Mouse (Mus musculus) heart, embryonic 13.5 days (tissue): ENCODE measurements at regions not wholly inside any gene's neighbourhood (a gene's known extent, or its start where the extent isn't known, plus 50 kb on each side); places are given as distances from the start of the nearest gene placed in this dataset.

Source experiments
- ATAC-seq: fragments of 200-750 bp; cut with Nextera tagmentation; 2 replicates; pipeline ENCODE4 v1.8.0; 2017; ENCODE audit warnings: moderate TSS enrichment; ENCODE audit not compliant: insufficient number of reproducible peaks, low FRiP score, low TSS enrichment; ENCODE audit errors: extremely low read depth
- H3K27ac ChIP-seq: fragments of 300-500 bp; sonication (generic); replicated peaks from 2 replicates; pipeline ENCODE4 v1.5.1; 2015; ENCODE audit warnings: moderate library complexity, mild to moderate bottlenecking, inconsistent platforms
- H3K27me3 ChIP-seq: fragments of 300-500 bp; sonication (generic); replicated peaks from 2 replicates; pipeline ENCODE4 v1.6.1; 2015; ENCODE audit warnings: mild to moderate bottlenecking, inconsistent platforms
- H3K36me3 ChIP-seq: fragments of 300-500 bp; sonication (generic); 2 replicates; pipeline ENCODE4 v1.6.1; 2015; ENCODE audit warnings: mild to moderate bottlenecking, inconsistent platforms
- H3K4me1 ChIP-seq: fragments of 300-500 bp; sonication (generic); 2 replicates; pipeline ENCODE4 v1.6.1; 2015; ENCODE audit warnings: inconsistent platforms
- H3K4me2 ChIP-seq: fragments of 300-500 bp; sonication (generic); 2 replicates; pipeline ENCODE4 v1.6.1; 2015; ENCODE audit warnings: inconsistent platforms, mild to moderate bottlenecking, moderate library complexity
- H3K4me3 ChIP-seq: fragments of 300-500 bp; sonication (generic); 2 replicates; pipeline ENCODE4 v1.5.1; 2015; ENCODE audit warnings: moderate library complexity, mild to moderate bottlenecking, inconsistent platforms
- H3K9ac ChIP-seq: fragments of 300-500 bp; sonication (generic); 2 replicates; pipeline ENCODE4 v1.6.1; 2015; ENCODE audit warnings: inconsistent platforms, mild to moderate bottlenecking, moderate library complexity
- H3K9me3 ChIP-seq: fragments of 300-500 bp; sonication (generic); 2 replicates; pipeline ENCODE4 v1.6.1; 2016; ENCODE audit warnings: inconsistent platforms
- WGBS: fragments of 180-500 bp; shearing (Covaris S2); methylation state at CpG from one replicate; pipeline ENCODE4 v1.1.7; 2015; ENCODE audit warnings: mixed read lengths; 5-methylcytosine and 5-hydroxymethylcytosine counted together

DNA sequence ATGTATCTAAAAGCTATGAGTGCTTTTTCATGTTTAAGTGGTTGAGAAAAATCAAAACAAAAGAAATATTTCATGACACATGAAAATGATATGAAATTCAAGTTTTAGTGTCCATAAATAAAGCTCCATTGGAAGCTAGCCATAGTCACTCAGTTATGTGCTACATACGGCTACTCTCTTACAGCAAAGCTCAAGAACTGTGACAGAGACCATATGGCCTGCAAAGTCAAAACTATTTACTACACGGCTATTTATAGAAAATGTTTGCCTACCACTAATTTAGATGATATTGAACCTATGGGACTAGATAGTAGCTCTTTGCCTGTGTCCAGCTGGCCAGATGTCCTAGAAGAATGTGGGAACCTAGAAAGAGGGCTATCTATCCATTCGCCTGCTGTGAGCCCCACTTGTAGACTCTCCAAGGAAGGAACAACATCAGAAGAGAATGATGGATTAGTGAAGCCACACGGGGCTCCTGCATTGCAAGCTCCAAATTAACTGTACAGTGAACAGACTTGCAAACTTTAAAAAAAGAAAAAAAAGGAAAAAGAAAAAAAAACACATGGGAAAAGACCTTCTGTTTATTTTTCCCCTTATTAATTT lies 518.7 kb upstream of the Jag1 start:
- H3K4me2 ChIP-seq, result no peak overlapping the region
- no peaks in the 10 kb centered on the region for H3K36me3 ChIP-seq
- no peaks in the 10 kb centered on the region for H3K9me3 ChIP-seq
- no peak overlapping the region for H3K27ac ChIP-seq
- no peak overlapping the region for H3K9ac ChIP-seq
- no peak for ATAC-seq
- no peaks in the 10 kb centered on the region for H3K27me3 ChIP-seq
- 0 out of 2 replicates have a peak, but pooled peaks cover 5% of the 10 kb centered on the region for H3K4me1 ChIP-seq
- WGBS, result 47% methylated on average over 4 of the region's 4 CpGs
- no peak overlapping the region for H3K4me3 ChIP-seq

DNA sequence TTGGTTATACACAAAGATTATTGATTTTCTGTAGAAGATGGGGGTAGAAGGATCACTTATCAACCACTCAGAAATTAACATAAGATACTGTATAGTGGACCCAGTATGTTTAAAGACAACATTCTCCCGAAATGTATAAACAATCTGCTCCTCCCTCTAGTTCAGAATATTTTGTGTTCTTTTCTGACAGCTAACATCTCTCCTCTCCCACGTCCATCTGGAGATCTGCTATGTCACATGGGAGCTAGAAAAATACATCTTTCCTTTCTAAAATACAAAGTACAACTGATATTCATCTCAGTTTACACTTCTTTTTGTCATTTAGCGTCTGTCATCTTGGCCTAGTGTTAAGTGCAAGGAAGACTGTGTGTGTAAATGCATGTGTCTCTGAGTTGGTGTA lies 500.2 kb upstream of the Jag1 start:
- H3K4me3 ChIP-seq, result no peak overlapping the region
- H3K27ac ChIP-seq, result no peak overlapping the region
- no peak for ATAC-seq
- no peaks in the 10 kb centered on the region for H3K9me3 ChIP-seq
- H3K4me1 ChIP-seq, result no peaks in the 10 kb centered on the region
- WGBS, result 71% methylated on average over 3 of the region's 3 CpGs
- H3K4me2 ChIP-seq, result no peak overlapping the region
- H3K9ac ChIP-seq, result no peak overlapping the region
- H3K27me3 ChIP-seq, result no peaks in the 10 kb centered on the region
- no peaks in the 10 kb centered on the region for H3K36me3 ChIP-seq

DNA sequence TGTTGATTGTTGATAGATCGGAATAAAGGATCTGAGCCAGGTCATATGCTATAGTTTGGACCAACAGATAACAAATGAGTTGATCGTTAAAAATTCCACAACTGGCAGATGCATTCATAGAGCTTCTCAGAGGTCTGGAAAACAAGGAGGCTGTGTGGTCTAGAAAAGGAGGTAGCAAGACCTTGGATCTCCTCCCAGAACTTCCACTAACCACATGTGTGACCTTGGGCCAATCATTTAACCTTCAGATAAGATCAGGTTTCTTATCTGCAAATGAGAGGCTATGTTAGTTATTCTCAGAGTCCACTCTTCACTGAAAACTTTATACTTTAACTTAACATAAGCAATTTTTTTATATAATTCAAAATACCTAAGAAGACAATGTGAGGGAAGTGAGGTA lies 497.3 kb upstream of the Jag1 start:
- no peaks in the 10 kb centered on the region for H3K9me3 ChIP-seq
- H3K27ac ChIP-seq, result no peak overlapping the region
- ATAC-seq, result no peak
- H3K4me1 ChIP-seq, result peaks cover 3% of the 10 kb centered on the region; the same call in 1 of the 2 replicates
- no peaks in the 10 kb centered on the region for H3K27me3 ChIP-seq
- H3K4me3 ChIP-seq, result no peak overlapping the region
- H3K4me2 ChIP-seq, result no peak overlapping the region
- WGBS, result 76% methylated on average over 2 of the region's 2 CpGs
- no peak overlapping the region for H3K9ac ChIP-seq
- no peaks in the 10 kb centered on the region for H3K36me3 ChIP-seq

- no peak for ATAC-seq
- Histone ChIP-seq H3K9ac (no peak overlapping the region), H3K4me1 (peaks cover 14% of the 10 kb centered on the region), H3K36me3 (no peaks in the 10 kb centered on the region), H3K9me3 (no peaks in the 10 kb centered on the region), H3K27me3 (no peaks in the 10 kb centered on the region), H3K27ac (no peak overlapping the region), H3K4me3 (no peak overlapping the region), H3K4me2 (no peak overlapping the region)
- 39% methylated on average over 6 of the region's 6 CpGs for WGBS
These were observed 492.1 kb upstream of the Jag1 start for GRCm38 (mm10) chr2:137608506-137608905.

- no peaks in the 10 kb centered on the region for H3K9me3 ChIP-seq
- H3K4me3 ChIP-seq, result no peak overlapping the region
- H3K36me3 ChIP-seq, result no peaks in the 10 kb centered on the region
- H3K27ac ChIP-seq, result no peak overlapping the region
- no peak for ATAC-seq
- no peak overlapping the region for H3K9ac ChIP-seq
- H3K4me1 ChIP-seq, result 0 out of 2 replicates have a peak, but pooled peaks cover 3% of the 10 kb centered on the region
- 77% methylated on average over 7 of the region's 7 CpGs for WGBS
- no peak overlapping the region for H3K4me2 ChIP-seq
- no peaks in the 10 kb centered on the region for H3K27me3 ChIP-seq
These were observed 481.7 kb upstream of the Jag1 start for GRCm38 (mm10) chr2:137598136-137598535.

DNA sequence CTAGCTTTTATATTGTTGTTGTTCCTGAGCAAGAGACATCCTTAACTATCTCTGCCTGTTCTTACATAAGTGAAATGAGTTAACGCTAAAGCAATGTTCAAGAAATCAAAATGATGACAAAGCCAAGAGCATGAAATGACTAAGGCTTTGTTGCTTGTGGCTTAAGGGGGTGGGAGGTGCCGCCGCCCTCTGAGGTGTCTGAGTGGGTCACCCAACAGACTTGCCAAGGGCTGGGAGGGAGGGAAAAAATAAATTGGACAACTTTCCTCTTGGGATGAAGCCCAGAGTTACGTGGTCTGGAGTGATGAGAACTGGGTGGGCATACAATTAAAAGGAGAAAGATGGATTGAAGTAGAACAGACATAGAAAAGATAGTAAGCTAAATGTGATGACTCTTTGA lies 478.1 kb upstream of the Jag1 start:
- Histone ChIP-seq H3K4me1 (no peaks in the 10 kb centered on the region), H3K4me2 (no peak overlapping the region), H3K27ac (no peak overlapping the region), H3K9ac (no peak overlapping the region), H3K36me3 (no peaks in the 10 kb centered on the region), H3K4me3 (no peak overlapping the region), H3K9me3 (no peaks in the 10 kb centered on the region), H3K27me3 (no peaks in the 10 kb centered on the region)
- 69% methylated on average over 4 of the region's 4 CpGs for WGBS
- ATAC-seq, result no peak

DNA sequence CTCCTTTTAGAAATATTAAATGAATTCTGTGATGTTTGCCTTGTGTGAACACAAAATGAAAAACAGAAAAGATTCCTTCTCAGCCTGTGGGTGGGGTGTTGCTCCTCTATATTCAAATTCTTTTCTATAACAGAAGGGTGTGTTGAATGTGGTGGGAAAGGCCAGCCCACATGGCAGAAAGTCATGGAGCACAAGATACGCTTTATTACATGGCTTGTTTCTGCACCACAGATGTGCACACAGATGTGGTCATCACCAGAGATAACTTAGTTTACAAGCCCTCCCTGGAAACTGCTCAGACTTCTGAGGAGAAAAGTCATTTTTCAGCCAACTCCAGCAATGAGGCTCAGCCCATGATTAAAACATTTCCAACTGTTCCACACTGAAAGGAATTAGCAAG lies 475.1 kb upstream of the Jag1 start:
- WGBS, result 63% methylated on average over 1 of the region's 1 CpGs
- no peak overlapping the region for H3K9ac ChIP-seq
- H3K4me3 ChIP-seq, result no peak overlapping the region
- ATAC-seq, result no peak
- no peak overlapping the region for H3K27ac ChIP-seq
- no peaks in the 10 kb centered on the region for H3K4me1 ChIP-seq
- H3K4me2 ChIP-seq, result no peak overlapping the region
- H3K36me3 ChIP-seq, result no peaks in the 10 kb centered on the region
- no peaks in the 10 kb centered on the region for H3K27me3 ChIP-seq
- no peaks in the 10 kb centered on the region for H3K9me3 ChIP-seq

GRCm38 (mm10) chr2:137581491-137581890 lies 465.0 kb upstream of the Jag1 start:
- Histone ChIP-seq H3K27me3 (no peaks in the 10 kb centered on the region), H3K4me2 (no peak overlapping the region), H3K36me3 (no peaks in the 10 kb centered on the region), H3K9me3 (no peaks in the 10 kb centered on the region), H3K4me1 (no peaks in the 10 kb centered on the region), H3K27ac (no peak overlapping the region), H3K4me3 (no peak overlapping the region), H3K9ac (no peak overlapping the region)
- no peak for ATAC-seq
- WGBS, result 36% methylated on average over 2 of the region's 2 CpGs

GRCm38 (mm10) chr2:137575750-137576149 lies 459.3 kb upstream of the Jag1 start:
- no peak overlapping the region for H3K9ac ChIP-seq
- ATAC-seq, result no peak
- WGBS, result 53% methylated on average over 3 of the region's 3 CpGs
- no peak overlapping the region for H3K27ac ChIP-seq
- H3K4me2 ChIP-seq, result no peak overlapping the region
- no peaks in the 10 kb centered on the region for H3K4me1 ChIP-seq
- no peaks in the 10 kb centered on the region for H3K9me3 ChIP-seq
- no peaks in the 10 kb centered on the region for H3K27me3 ChIP-seq
- no peak overlapping the region for H3K4me3 ChIP-seq
- no peaks in the 10 kb centered on the region for H3K36me3 ChIP-seq

GRCm38 (mm10) chr2:137574845-137575449 lies 458.5 kb upstream of the Jag1 start:
- H3K4me1 ChIP-seq, result no peaks in the 10 kb centered on the region
- no peaks in the 10 kb centered on the region for H3K27me3 ChIP-seq
- H3K36me3 ChIP-seq, result no peaks in the 10 kb centered on the region
- no peak overlapping the region for H3K9ac ChIP-seq
- WGBS, result 57% methylated on average over 4 of the region's 4 CpGs
- no peak overlapping the region for H3K4me3 ChIP-seq
- ATAC-seq, result no peak
- H3K4me2 ChIP-seq, result no peak overlapping the region
- no peaks in the 10 kb centered on the region for H3K9me3 ChIP-seq
- no peak overlapping the region for H3K27ac ChIP-seq

DNA sequence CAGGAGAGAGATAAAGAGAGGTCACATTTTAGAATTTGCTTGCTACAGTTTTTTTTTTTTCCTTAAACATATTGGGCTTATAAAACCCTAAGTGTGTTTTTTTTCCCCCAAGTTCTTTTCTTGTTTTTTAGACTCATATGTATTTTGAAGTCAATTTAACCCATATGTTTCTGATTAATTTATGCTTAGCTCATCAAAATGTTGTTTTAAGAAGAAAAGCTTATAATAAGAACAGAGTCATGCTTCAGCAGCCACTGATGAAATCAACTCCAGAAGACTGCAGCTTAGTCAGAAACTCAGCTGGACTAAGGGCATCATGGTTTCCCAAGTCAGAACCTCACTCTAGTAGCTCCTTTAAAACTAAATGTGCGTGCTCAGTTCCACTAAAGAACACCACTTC lies 454.7 kb upstream of the Jag1 start:
- WGBS, result 85% methylated on average over 1 of the region's 1 CpGs

GRCm38 (mm10) chr2:137566619-137567018 lies 450.2 kb upstream of the Jag1 start:
- Histone ChIP-seq H3K36me3 (no peaks in the 10 kb centered on the region), H3K4me2 (no peak overlapping the region), H3K4me1 (0 out of 2 replicates have a peak, but pooled peaks cover 3% of the 10 kb centered on the region), H3K4me3 (no peak overlapping the region), H3K9me3 (no peaks in the 10 kb centered on the region), H3K9ac (no peak overlapping the region), H3K27ac (no peak overlapping the region), H3K27me3 (no peaks in the 10 kb centered on the region)
- ATAC-seq, result no peak
- 80% methylated on average over 3 of the region's 3 CpGs for WGBS

More for the DNA sequence above, 454.7 kb upstream of the Jag1 start:
- no peak overlapping the region for H3K4me3 ChIP-seq
- no peaks in the 10 kb centered on the region for H3K27me3 ChIP-seq
- H3K9ac ChIP-seq, result no peak overlapping the region
- H3K4me2 ChIP-seq, result no peak overlapping the region
- no peaks in the 10 kb centered on the region for H3K4me1 ChIP-seq
- ATAC-seq, result no peak
- no peaks in the 10 kb centered on the region for H3K9me3 ChIP-seq
- H3K36me3 ChIP-seq, result no peaks in the 10 kb centered on the region
- H3K27ac ChIP-seq, result no peak overlapping the region
